Mouse (Mus musculus) MEL (cell line): ENCODE measurements around the gene Helz. TPM values are rescaled to one million over a fixed set of nuclear protein-coding genes. Genes with fewer than 3 reads are reported as not detected.

Source experiments
- DNase-seq: peaks from one replicate; pipeline ENCODE4 v3.0.0; 2011; ENCODE audit warnings: low read depth, low spot score
- H3K27ac ChIP-seq: 2 replicates; pipeline ENCODE4 v1.5.1; 2012; ENCODE audit warnings: low read depth, mild to moderate bottlenecking, control low read depth, low read length, moderate library complexity; ENCODE audit not compliant: control insufficient read depth
- H3K27me3 ChIP-seq, 2 experiments: fragments of 150-350 bp in 1 of 2; sonication (generic) in 1 of 2; 2 replicates each; pipeline ENCODE4 v1.6.1; 2012; ENCODE audit warnings: low read length in 2 of 2, mild to moderate bottlenecking in 2 of 2, improper control_type of control experiment in 1 of 2, moderate library complexity in 1 of 2; ENCODE audit not compliant: insufficient read depth in 2 of 2, control insufficient read depth in 1 of 2
- H3K36me3 ChIP-seq, 2 experiments: 2 replicates each; pipeline ENCODE4 v1.6.1; 2012 to 2014; ENCODE audit warnings: low read length in 2 of 2, improper control_type of control experiment in 1 of 2, inconsistent platforms in 1 of 2, mild to moderate bottlenecking in 1 of 2; ENCODE audit not compliant: insufficient read depth in 2 of 2, control insufficient read depth in 1 of 2
- H3K4me1 ChIP-seq, 2 experiments: fragments of 150-350 bp in 1 of 2; sonication (generic) in 1 of 2; 2 replicates each; pipeline ENCODE4 v1.6.1; 2012; ENCODE audit warnings: low read length in 2 of 2, improper control_type of control experiment in 1 of 2, mild to moderate bottlenecking in 1 of 2; ENCODE audit not compliant: insufficient read depth in 2 of 2, control insufficient read depth in 1 of 2
- H3K4me3 ChIP-seq, 2 experiments: fragments of 150-350 bp in 1 of 2; sonication (generic) in 1 of 2; 2 replicates each; pipeline ENCODE4 v1.5.1; 2012; ENCODE audit warnings: low read depth in 2 of 2, low read length in 2 of 2, mild to moderate bottlenecking in 2 of 2, moderate library complexity in 2 of 2, control low read depth in 1 of 2, improper control_type of control experiment in 1 of 2; ENCODE audit not compliant: control insufficient read depth in 1 of 2, insufficient read depth in 1 of 2
- H3K79me2 ChIP-seq: 2 replicates; pipeline ENCODE4 v1.6.1; 2012; ENCODE audit warnings: mild to moderate bottlenecking, low read length, moderate library complexity; ENCODE audit not compliant: control insufficient read depth, poor library complexity, insufficient read depth
- H3K9ac ChIP-seq: 2 replicates; pipeline ENCODE4 v1.6.1; 2012; ENCODE audit warnings: low read depth, mild to moderate bottlenecking, control low read depth, low read length, moderate library complexity; ENCODE audit not compliant: control insufficient read depth, poor library complexity, severe bottlenecking
- H3K9me3 ChIP-seq: fragments of 150-350 bp; sonication (generic); replicated peaks from 2 replicates; pipeline ENCODE4 v1.6.1; 2012; ENCODE audit warnings: mild to moderate bottlenecking, low read length, improper control_type of control experiment, moderate library complexity; ENCODE audit not compliant: insufficient read depth
- CHD1 ChIP-seq: IDR thresholded peaks from 2 replicates; pipeline ENCODE4 v1.6.1; 2012; ENCODE audit warnings: low read depth, mild to moderate bottlenecking, inconsistent platforms, low read length, improper control_type of control experiment
- CHD2 ChIP-seq: IDR thresholded peaks from 2 replicates; pipeline ENCODE4 v1.6.1; 2011; ENCODE audit warnings: low read length, improper control_type of control experiment
- ELF1 ChIP-seq: IDR thresholded peaks from 2 replicates; pipeline ENCODE4 v1.6.1; 2014; ENCODE audit warnings: low read depth, mild to moderate bottlenecking, inconsistent platforms, low read length, improper control_type of control experiment, moderate library complexity
- GABPA ChIP-seq: IDR thresholded peaks from 2 replicates; pipeline ENCODE4 v1.6.1; 2012; ENCODE audit warnings: low read depth, mild to moderate bottlenecking, inconsistent platforms, low read length, improper control_type of control experiment, moderate library complexity
- HCFC1 ChIP-seq: IDR thresholded peaks from 2 replicates; pipeline ENCODE4 v1.6.1; 2012; ENCODE audit warnings: low read depth, mild to moderate bottlenecking, inconsistent platforms, low read length, improper control_type of control experiment, moderate library complexity
- JUND ChIP-seq: IDR thresholded peaks from 2 replicates; pipeline ENCODE4 v1.6.1; 2011; ENCODE audit warnings: low read depth, mild to moderate bottlenecking, improper control_type of control experiment, low read length
- MAFK ChIP-seq: IDR thresholded peaks from 2 replicates; pipeline ENCODE4 v1.6.1; 2011; ENCODE audit warnings: low read depth, mild to moderate bottlenecking, low read length, improper control_type of control experiment, borderline replicate concordance
- MEF2A ChIP-seq: IDR thresholded peaks from 2 replicates; pipeline ENCODE4 v1.6.1; 2014; ENCODE audit warnings: low read depth, mild to moderate bottlenecking, inconsistent platforms, low read length, improper control_type of control experiment; ENCODE audit not compliant: poor library complexity, insufficient replicate concordance, severe bottlenecking; ENCODE audit errors: extremely low read depth
- MYB ChIP-seq: IDR thresholded peaks from 2 replicates; pipeline ENCODE4 v1.6.1; 2011; ENCODE audit warnings: mild to moderate bottlenecking, low read depth, low read length, improper control_type of control experiment
- NELFE ChIP-seq: IDR thresholded peaks from 2 replicates; pipeline ENCODE4 v1.6.1; 2011; ENCODE audit warnings: low read depth, low read length, improper control_type of control experiment
- POLR2AphosphoS2 ChIP-seq: IDR thresholded peaks from 2 replicates; pipeline ENCODE4 v1.6.1; 2011; ENCODE audit warnings: low read length, improper control_type of control experiment
- SIN3A ChIP-seq: IDR thresholded peaks from 2 replicates; pipeline ENCODE4 v1.6.1; 2012; ENCODE audit warnings: low read length, improper control_type of control experiment, inconsistent platforms
- TBP ChIP-seq: IDR thresholded peaks from 2 replicates; pipeline ENCODE4 v1.8.0; 2011; ENCODE audit warnings: low read depth, low read length, improper control_type of control experiment
- USF1 ChIP-seq: IDR thresholded peaks from 2 replicates; pipeline ENCODE4 v1.6.1; 2014; ENCODE audit warnings: low read depth, mild to moderate bottlenecking, inconsistent platforms, low read length, improper control_type of control experiment, moderate library complexity
- USF2 ChIP-seq, 2 experiments: IDR thresholded peaks; 2 replicates each; pipeline ENCODE4 v1.6.1; 2011 to 2012; ENCODE audit warnings: improper control_type of control experiment in 2 of 2, low read length in 2 of 2, borderline replicate concordance in 1 of 2, inconsistent platforms in 1 of 2, low read depth in 1 of 2, mild to moderate bottlenecking in 1 of 2; ENCODE audit not compliant: insufficient read depth in 1 of 2
- ZC3H11A ChIP-seq: IDR thresholded peaks from 2 replicates; pipeline ENCODE4 v1.6.1; 2012; ENCODE audit warnings: low read depth, mild to moderate bottlenecking, inconsistent platforms, low read length, improper control_type of control experiment
- ZKSCAN1 ChIP-seq: IDR thresholded peaks from 2 replicates; pipeline ENCODE4 v1.6.1; 2012; ENCODE audit warnings: low read depth, mild to moderate bottlenecking, inconsistent platforms, low read length, improper control_type of control experiment, moderate library complexity
- ZMIZ1 ChIP-seq: IDR thresholded peaks from 2 replicates; pipeline ENCODE4 v1.6.1; 2012; ENCODE audit warnings: low read depth, mild to moderate bottlenecking, inconsistent platforms, low read length, improper control_type of control experiment, moderate library complexity
- ZNF384 ChIP-seq: IDR thresholded peaks from 2 replicates; pipeline ENCODE4 v1.6.1; 2012; ENCODE audit warnings: low read depth, mild to moderate bottlenecking, inconsistent platforms, low read length, improper control_type of control experiment
- polyA plus RNA-seq, 2 experiments: library from polyadenylated mRNA; stranded (reverse) in 1 of 2; unstranded in 1 of 2; fragments of >175 nt in 1 of 2; fragments of >200 nt in 1 of 2; gene quantifications; 2 replicates each; pipeline versions ENCODE4 v1.2.1 to v1.2.4; 2012; ENCODE audit warnings: low replicate concordance in 2 of 2, low read depth in 1 of 2; ENCODE audit not compliant: insufficient read length in 2 of 2, insufficient read depth in 1 of 2, missing spikeins in 1 of 2
- total RNA-seq: library from RNA; depleted of rRNA; stranded (reverse); fragments of 300-350 nt; gene quantifications from 2 replicates; pipeline ENCODE4 v1.2.3, GENCODE M21; 2012

The Helz gene
- total and polyA plus RNA-seq, 3 experiments = 15.1 to 41.0 (median 39.9) TPM

DNA sequence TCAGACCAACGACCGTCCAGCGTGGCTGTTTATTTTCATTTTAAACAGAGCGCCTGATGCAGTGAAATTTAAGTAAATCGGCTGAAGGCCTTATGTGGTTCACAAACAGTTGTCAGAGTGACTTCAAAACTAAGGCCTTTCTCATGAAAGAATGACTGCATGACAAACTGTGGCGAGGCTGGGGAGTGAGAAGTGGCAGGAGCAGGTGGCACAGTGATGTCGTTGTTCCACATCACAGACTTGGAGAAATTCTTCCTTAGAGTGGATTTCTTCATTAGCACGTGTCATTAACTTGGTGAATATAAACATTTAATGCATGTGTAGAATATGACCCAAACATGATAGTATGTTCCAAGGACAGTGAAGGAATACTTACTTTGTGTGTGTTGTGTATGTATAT is 104.4 kb downstream of the Helz start:
- H3K4me3 ChIP-seq = no peak overlapping the region
- H3K79me2 ChIP-seq = no peaks in the 10 kb centered on the region
- no peaks in the 10 kb centered on the region for H3K4me1 ChIP-seq
- no peaks in the 10 kb centered on the region for H3K9me3 ChIP-seq
- peaks cover 0 to 13% of the 10 kb centered on the region in 2 experiments; a peak in 2 of 4 replicates for H3K36me3 ChIP-seq
- TF ChIP-seq MYB (no peak), JUND (no peak), ELF1 (no peak), TBP (no peak)
- no peak for DNase-seq
- no peak overlapping the region for H3K27ac ChIP-seq
- no peaks in the 10 kb centered on the region for H3K27me3 ChIP-seq
- no peak overlapping the region for H3K9ac ChIP-seq

DNA sequence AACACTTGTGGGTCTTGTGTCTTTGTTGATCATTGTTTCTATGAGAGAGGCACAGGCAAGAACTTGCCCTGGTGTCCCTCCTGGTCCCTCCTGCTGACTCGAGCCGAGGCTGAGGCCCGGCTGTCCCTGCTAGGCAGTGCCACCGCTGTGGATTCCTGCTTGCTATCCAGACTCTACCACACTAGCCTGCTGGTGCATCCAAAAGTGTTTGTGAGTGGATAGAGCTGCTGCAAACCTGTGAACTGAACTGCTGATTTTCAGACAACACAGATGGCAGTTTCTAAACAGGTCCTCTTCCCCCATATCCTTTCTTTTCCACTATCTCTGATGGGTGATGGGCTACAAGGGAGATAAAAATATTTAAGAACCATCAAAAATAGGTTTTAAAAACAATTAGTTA is 107.8 kb downstream of the Helz start:
- Histone ChIP-seq H3K36me3 (peaks cover 0 to 6% of the 10 kb centered on the region in 2 experiments; a peak in 2 of 4 replicates), H3K9ac (no peak overlapping the region), H3K79me2 (no peaks in the 10 kb centered on the region), H3K4me1 (no peaks in the 10 kb centered on the region), H3K27ac (no peak overlapping the region), H3K4me3 (no peak overlapping the region), H3K27me3 (no peaks in the 10 kb centered on the region), H3K9me3 (no peaks in the 10 kb centered on the region)
- no peak for TF ChIP-seq ZMIZ1
- TF ChIP-seq USF2 (IDR thresholded peaks at IDR 0.05; ENCODE audit: borderline replicate concordance in 1 of 2, insufficient read depth in 1 of 2, low read depth in 1 of 2, low read length in 2 of 2) = no peak
- TF ChIP-seq SIN3A = no peak
- no peak for TF ChIP-seq ELF1
- TF ChIP-seq MEF2A = no peak
- no peak for TF ChIP-seq GABPA
- no peak for TF ChIP-seq CHD1
- TF ChIP-seq CHD2 = no peak
- no peak for TF ChIP-seq USF1
- no peak for TF ChIP-seq ZC3H11A
- no peak for TF ChIP-seq HCFC1
- TF ChIP-seq TBP = no peak
- TF ChIP-seq MAFK = no peak
- TF ChIP-seq POLR2AphosphoS2 = no peak
- TF ChIP-seq NELFE = no peak
- TF ChIP-seq ZNF384 = no peak
- TF ChIP-seq ZKSCAN1 = no peak
- no peak for DNase-seq
